Mouse (Mus musculus) CH12.LX (cell line): ENCODE measurements at regions not wholly inside any gene's neighbourhood (a gene's known extent, or its start where the extent isn't known, plus 50 kb on each side); places are given as distances from the start of the nearest gene placed in this dataset.

Experiments used
- DNase-seq: peaks from one replicate; pipeline ENCODE4 v3.0.0-alpha.2; 2013; ENCODE audit errors: extremely low read depth
- H3K27ac ChIP-seq: 2 replicates; pipeline ENCODE4 v1.5.1; 2012; ENCODE audit warnings: low read depth, mild to moderate bottlenecking, control low read depth, moderate library complexity; ENCODE audit not compliant: insufficient read depth
- H3K27me3 ChIP-seq: replicated peaks from 2 replicates; pipeline ENCODE3; 2012; ENCODE audit warnings: inconsistent platforms
- H3K36me3 ChIP-seq, 2 experiments: replicated peaks in 1 of 2; 2 replicates each; pipeline versions ENCODE3 to v1.6.1; 2012; ENCODE audit warnings: inconsistent platforms in 1 of 2, low read length in 1 of 2, mild to moderate bottlenecking in 1 of 2, mixed read lengths in 1 of 2, moderate library complexity in 1 of 2; ENCODE audit not compliant: control insufficient read depth in 1 of 2, insufficient read depth in 1 of 2
- H3K4me1 ChIP-seq, 2 experiments: 2 replicates each; pipeline ENCODE4 v1.6.1; 2012; ENCODE audit warnings: inconsistent platforms in 1 of 2, moderate library complexity in 1 of 2; ENCODE audit not compliant: insufficient read depth in 2 of 2, control insufficient read depth in 1 of 2
- H3K4me2 ChIP-seq: 2 replicates; pipeline ENCODE4 v1.6.1; 2012; ENCODE audit warnings: low read depth, mild to moderate bottlenecking, control low read depth; ENCODE audit not compliant: poor library complexity, insufficient read depth, severe bottlenecking
- H3K4me3 ChIP-seq, 3 experiments: fragments of 150-350 bp in 1 of 3; sonication (generic) in 1 of 3; replicated peaks in 1 of 3; 2 replicates each; pipeline versions ENCODE3 to v1.5.1; 2011 to 2012; ENCODE audit warnings: low read depth in 2 of 3, low read length in 2 of 3, mild to moderate bottlenecking in 2 of 3, moderate library complexity in 2 of 3, control low read depth in 1 of 3, improper control_type of control experiment in 1 of 3, inconsistent platforms in 1 of 3, mixed read lengths in 1 of 3; ENCODE audit not compliant: poor library complexity in 1 of 3
- H3K79me2 ChIP-seq: replicated peaks from 2 replicates; pipeline ENCODE4 v1.6.1; 2012; ENCODE audit warnings: mild to moderate bottlenecking, moderate library complexity; ENCODE audit not compliant: control insufficient read depth, poor library complexity, insufficient read depth, severe bottlenecking; ENCODE audit errors: extremely low read depth
- H3K9ac ChIP-seq: 2 replicates; pipeline ENCODE4 v1.6.1; 2012; ENCODE audit warnings: low read depth, mild to moderate bottlenecking, control low read depth, moderate library complexity; ENCODE audit not compliant: insufficient read depth
- H3K9me3 ChIP-seq: replicated peaks from 2 replicates; pipeline ENCODE3; 2012; ENCODE audit warnings: low read length, inconsistent platforms, mixed read lengths
- BHLHE40 ChIP-seq: IDR thresholded peaks from 2 replicates; pipeline ENCODE4 v1.6.1; 2011; ENCODE audit warnings: mild to moderate bottlenecking, low read depth, low read length, improper control_type of control experiment
- E2F4 ChIP-seq: IDR thresholded peaks from 2 replicates; pipeline ENCODE4 v1.6.1; 2011; ENCODE audit warnings: low read depth, low read length, improper control_type of control experiment; ENCODE audit not compliant: insufficient replicate concordance
- ELF1 ChIP-seq: IDR thresholded peaks from 2 replicates; pipeline ENCODE4 v1.6.1; 2014; ENCODE audit warnings: low read depth, mild to moderate bottlenecking, inconsistent platforms, low read length, improper control_type of control experiment
- EP300 ChIP-seq: IDR thresholded peaks from 2 replicates; pipeline ENCODE4 v1.6.1; 2011; ENCODE audit warnings: low read length, improper control_type of control experiment
- ETS1 ChIP-seq: conservative IDR thresholded peaks from 2 replicates; pipeline ENCODE4 v1.6.1; 2012; ENCODE audit warnings: low read depth, mild to moderate bottlenecking, inconsistent platforms, low read length, improper control_type of control experiment, moderate library complexity
- GABPA ChIP-seq: IDR thresholded peaks from 2 replicates; pipeline ENCODE4 v1.6.1; 2012; ENCODE audit warnings: low read depth, low read length, improper control_type of control experiment, inconsistent platforms; ENCODE audit not compliant: insufficient replicate concordance
- HCFC1 ChIP-seq: IDR thresholded peaks from 2 replicates; pipeline ENCODE4 v1.6.1; 2012; ENCODE audit warnings: low read depth, mild to moderate bottlenecking, inconsistent platforms, low read length, improper control_type of control experiment
- IRF4 ChIP-seq: IDR thresholded peaks from 2 replicates; pipeline ENCODE4 v1.6.1; 2014; ENCODE audit warnings: low read depth, mild to moderate bottlenecking, inconsistent platforms, low read length, improper control_type of control experiment
- JUN ChIP-seq: IDR thresholded peaks from 2 replicates; pipeline ENCODE4 v1.6.1; 2011; ENCODE audit warnings: low read depth, mild to moderate bottlenecking, low read length, improper control_type of control experiment, moderate library complexity; ENCODE audit not compliant: insufficient read depth
- JUND ChIP-seq: conservative IDR thresholded peaks from 2 replicates; pipeline ENCODE4 v1.6.1; 2011; ENCODE audit warnings: low read depth, low read length, improper control_type of control experiment
- MAFK ChIP-seq: IDR thresholded peaks from 2 replicates; pipeline ENCODE4 v1.6.1; 2011; ENCODE audit warnings: low read length, improper control_type of control experiment; ENCODE audit not compliant: insufficient replicate concordance
- MAZ ChIP-seq: IDR thresholded peaks from 2 replicates; pipeline ENCODE4 v1.6.1; 2012; ENCODE audit warnings: low read depth, mild to moderate bottlenecking, inconsistent platforms, low read length, improper control_type of control experiment, moderate library complexity
- MEF2A ChIP-seq: IDR thresholded peaks from 2 replicates; pipeline ENCODE4 v1.6.1; 2014; ENCODE audit warnings: low read depth, mild to moderate bottlenecking, inconsistent platforms, low read length, improper control_type of control experiment, borderline replicate concordance
- MXI1 ChIP-seq: IDR thresholded peaks from 2 replicates; pipeline ENCODE4 v1.6.1; 2011; ENCODE audit warnings: mild to moderate bottlenecking, low read depth, low read length, improper control_type of control experiment
- NELFE ChIP-seq: IDR thresholded peaks from 2 replicates; pipeline ENCODE4 v1.6.1; 2011; ENCODE audit warnings: low read depth, low read length, improper control_type of control experiment
- POLR2AphosphoS2 ChIP-seq: IDR thresholded peaks from 2 replicates; pipeline ENCODE4 v1.6.1; 2011; ENCODE audit warnings: low read depth, low read length, improper control_type of control experiment
- RAD21 ChIP-seq: IDR thresholded peaks from 2 replicates; pipeline ENCODE4 v1.6.1; 2011; ENCODE audit warnings: low read depth, mild to moderate bottlenecking, low read length, improper control_type of control experiment, moderate library complexity
- RCOR1 ChIP-seq: conservative IDR thresholded peaks from 2 replicates; pipeline ENCODE4 v1.6.1; 2012; ENCODE audit warnings: low read depth, mild to moderate bottlenecking, inconsistent platforms, low read length, improper control_type of control experiment
- SIN3A ChIP-seq: IDR thresholded peaks from 2 replicates; pipeline ENCODE4 v1.6.1; 2012; ENCODE audit warnings: low read length, improper control_type of control experiment, inconsistent platforms
- SMC3 ChIP-seq: IDR thresholded peaks from 2 replicates; pipeline ENCODE4 v1.6.1; 2011; ENCODE audit warnings: low read depth, low read length, improper control_type of control experiment
- TBP ChIP-seq: conservative IDR thresholded peaks from 2 replicates; pipeline ENCODE4 v1.6.1; 2011; ENCODE audit warnings: low read depth, low read length, improper control_type of control experiment
- TCF12 ChIP-seq: IDR thresholded peaks from 2 replicates; pipeline ENCODE4 v1.6.1; 2014; ENCODE audit warnings: low read depth, mild to moderate bottlenecking, inconsistent platforms, low read length, improper control_type of control experiment
- USF2 ChIP-seq: conservative IDR thresholded peaks from 2 replicates; pipeline ENCODE4 v1.6.1; 2011; ENCODE audit warnings: low read depth, low read length, improper control_type of control experiment
- ZKSCAN1 ChIP-seq: IDR thresholded peaks from 2 replicates; pipeline ENCODE4 v1.6.1; 2012; ENCODE audit warnings: low read depth, inconsistent platforms, low read length, improper control_type of control experiment, borderline replicate concordance
- ZMIZ1 ChIP-seq: IDR thresholded peaks from 2 replicates; pipeline ENCODE4 v1.6.1; 2012; ENCODE audit warnings: low read depth, mild to moderate bottlenecking, inconsistent platforms, low read length, improper control_type of control experiment
- ZNF384 ChIP-seq: IDR thresholded peaks from 2 replicates; pipeline ENCODE4 v1.6.1; 2012; ENCODE audit warnings: low read depth, low read length, improper control_type of control experiment, inconsistent platforms
- dilution Hi-C: fragments of 300-500 bp; cut with MboI; formaldehyde crosslinking; loops from 2 replicates; pipeline ENCODE4 v1.14.3; 2020; ENCODE audit warnings: low sequenced_read_pairs; ENCODE audit not compliant: extremely low pct_unique_long_range_greater_than_20kb, extremely low pct_ligation_motif_present
- in situ Hi-C: fragments of 300-500 bp; cut with MboI; formaldehyde crosslinking; loops from 3 replicates; pipeline ENCODE4 v1.14.3; 2019; ENCODE audit warnings: low sequenced_read_pairs, low pct_ligation_motif_present, low pct_unique_long_range_greater_than_20kb, mixed read lengths

DNA sequence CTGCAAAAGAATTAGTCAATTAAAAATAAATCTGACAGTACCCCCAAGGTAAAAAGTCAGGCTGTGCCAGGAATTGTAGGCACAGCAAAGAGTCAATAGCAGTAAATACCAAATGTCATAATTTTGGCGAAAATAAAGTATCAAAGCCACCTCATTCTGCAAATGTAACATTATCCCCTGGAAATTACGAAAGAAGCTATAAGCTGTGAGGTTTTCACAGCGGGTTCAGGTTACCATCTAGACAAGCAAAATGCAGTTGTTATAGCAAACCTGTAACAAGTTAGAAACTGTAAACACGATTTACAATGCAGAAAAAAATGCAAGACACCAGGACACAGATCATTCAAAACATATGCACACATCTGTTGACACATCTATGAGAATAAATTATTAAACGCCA is 87.6 kb downstream of the Gm12728 start:
- H3K9me3 ChIP-seq: no peaks in the 10 kb centered on the region
- no peak overlapping the region for H3K9ac ChIP-seq
- H3K79me2 ChIP-seq: no peaks in the 10 kb centered on the region
- H3K27ac ChIP-seq: no peak overlapping the region
- DNase-seq: no peak
- no peak for TF ChIP-seq RCOR1
- no peak for TF ChIP-seq TBP
- no peak for TF ChIP-seq ELF1
- no peak for TF ChIP-seq GABPA
- TF ChIP-seq NELFE: no peak
- TF ChIP-seq USF2: no peak
- no peak for TF ChIP-seq ZKSCAN1
- no peak for TF ChIP-seq MAFK
- TF ChIP-seq RAD21: no peak
- TF ChIP-seq MAZ: no peak
- TF ChIP-seq JUND: no peak
- no peak for TF ChIP-seq POLR2AphosphoS2
- TF ChIP-seq EP300: no peak
- TF ChIP-seq ZNF384: no peak
- TF ChIP-seq E2F4: no peak
- TF ChIP-seq ZMIZ1: no peak
- no peak for TF ChIP-seq HCFC1
- no peaks in the 10 kb centered on the region for H3K4me1 ChIP-seq
- no peak overlapping the region for H3K4me2 ChIP-seq
- H3K27me3 ChIP-seq: peaks cover 21% of the 10 kb centered on the region
- dilution Hi-C loops: no loop called here
- in situ Hi-C loops: no loop called here
- no peak overlapping the region for H3K4me3 ChIP-seq
- no peaks in the 10 kb centered on the region for H3K36me3 ChIP-seq

DNA sequence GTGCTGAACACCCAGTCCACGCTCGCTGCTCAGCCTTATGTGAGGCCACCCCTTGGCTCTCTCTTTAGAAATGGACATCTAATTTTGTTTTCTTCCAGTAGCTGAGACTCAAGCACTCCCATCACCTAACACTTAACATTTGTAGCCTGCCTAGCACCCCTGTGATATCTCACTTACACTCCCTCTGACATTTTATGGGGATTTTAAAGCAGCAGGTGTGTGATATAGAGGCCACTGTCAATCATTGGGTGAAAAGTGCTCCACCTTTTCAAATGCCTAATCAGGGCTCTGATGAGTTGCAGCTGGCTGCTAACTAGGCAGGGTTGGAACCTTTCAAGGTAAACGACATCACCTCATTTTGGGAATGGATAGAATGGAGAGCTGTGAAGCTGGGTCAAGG is 90.2 kb downstream of the Gm12728 start:
- no peaks in the 10 kb centered on the region for H3K79me2 ChIP-seq
- TF ChIP-seq TBP (no peak), IRF4 (no peak), POLR2AphosphoS2 (no peak), MEF2A (no peak), SMC3 (no peak), ELF1 (no peak), SIN3A (no peak), RAD21 (no peak), ZKSCAN1 (no peak), NELFE (no peak), ETS1 (no peak), MAZ (no peak), E2F4 (no peak), BHLHE40 (no peak), JUN (no peak), MXI1 (no peak), RCOR1 (no peak), TCF12 (no peak)
- TF ChIP-seq, all 38 proteins: peak for 0
- dilution Hi-C loops (no loop called here), in situ Hi-C loops (no loop called here)
- Histone ChIP-seq H3K36me3 (no peaks in the 10 kb centered on the region), H3K4me3 (no peak overlapping the region), H3K27ac (no peak overlapping the region), H3K9ac (no peak overlapping the region), H3K4me1 (no peaks in the 10 kb centered on the region), H3K9me3 (no peaks in the 10 kb centered on the region), H3K27me3 (peaks cover 36% of the 10 kb centered on the region), H3K4me2 (no peak overlapping the region)
- DNase-seq: no peak
